Mouse (Mus musculus): Measurements from ENCODE around the gene Cdrt4. TPM values are rescaled to one million over a fixed set of nuclear protein-coding genes. Genes with fewer than 3 reads are reported as not detected.

The Cdrt4 gene
- polyA plus RNA-seq, 1 experiment: not detected

DNA sequence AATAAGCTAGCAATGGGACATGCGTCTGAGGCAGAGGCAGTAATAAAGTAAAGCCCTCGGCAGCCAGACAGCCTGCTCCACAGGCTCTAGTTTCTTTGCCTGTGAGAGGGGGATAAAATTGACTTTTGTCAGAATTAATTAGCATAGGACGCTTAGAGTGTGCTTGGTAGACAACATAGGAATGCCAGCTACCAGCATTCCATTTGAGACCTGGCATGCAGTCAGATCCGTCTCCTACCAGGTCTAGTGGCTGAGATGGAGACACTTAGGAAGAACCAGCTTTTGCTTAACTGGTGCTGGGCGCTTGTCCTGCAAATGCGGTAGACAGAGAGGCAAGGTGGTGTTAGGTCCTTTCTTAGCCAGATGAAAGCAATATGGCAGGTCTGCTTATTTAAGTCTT lies 27.9 kb downstream of the Cdrt4 start:
- H3ac ChIP-seq (ENCODE audit: control insufficient read depth, insufficient read length, low read depth): no peak overlapping the region
- H3K36me3 ChIP-seq (ENCODE audit: control insufficient read depth, insufficient read depth): no peaks in the 10 kb centered on the region
- H3K79me3 ChIP-seq (ENCODE audit: low read depth): no peaks in the 10 kb centered on the region
- no peak for TF ChIP-seq CEBPB (IDR thresholded peaks at IDR 0.05; ENCODE audit: low read depth)
- no peak for TF ChIP-seq FOSL1 (IDR thresholded peaks at IDR 0.05; ENCODE audit: insufficient read depth, low read length, poor library complexity, severe bottlenecking)
- TF ChIP-seq MYOD1 (IDR thresholded peaks at IDR 0.05; ENCODE audit: control insufficient read depth, insufficient read length, low read depth): no peak
- TF ChIP-seq MAX (IDR thresholded peaks at IDR 0.05): no peak
- TF ChIP-seq USF1 (IDR thresholded peaks at IDR 0.05; ENCODE audit: low read depth): no peak
- no peak for TF ChIP-seq CTCF (IDR thresholded peaks at IDR 0.05; ENCODE audit: control insufficient read depth, insufficient read depth, insufficient read length)
- TF ChIP-seq MYOG (IDR thresholded peaks at IDR 0.05; ENCODE audit: control insufficient read depth, extremely low read depth, insufficient read length): no peak
- no peak overlapping the region for H3K4me3 ChIP-seq (ENCODE audit: insufficient read depth, poor library complexity, severe bottlenecking)
- H3K27me3 ChIP-seq (ENCODE audit: control insufficient read depth, insufficient read depth, insufficient read length): no peaks in the 10 kb centered on the region
- H3K79me2 ChIP-seq (ENCODE audit: control insufficient read depth, insufficient read depth): no peaks in the 10 kb centered on the region

DNA sequence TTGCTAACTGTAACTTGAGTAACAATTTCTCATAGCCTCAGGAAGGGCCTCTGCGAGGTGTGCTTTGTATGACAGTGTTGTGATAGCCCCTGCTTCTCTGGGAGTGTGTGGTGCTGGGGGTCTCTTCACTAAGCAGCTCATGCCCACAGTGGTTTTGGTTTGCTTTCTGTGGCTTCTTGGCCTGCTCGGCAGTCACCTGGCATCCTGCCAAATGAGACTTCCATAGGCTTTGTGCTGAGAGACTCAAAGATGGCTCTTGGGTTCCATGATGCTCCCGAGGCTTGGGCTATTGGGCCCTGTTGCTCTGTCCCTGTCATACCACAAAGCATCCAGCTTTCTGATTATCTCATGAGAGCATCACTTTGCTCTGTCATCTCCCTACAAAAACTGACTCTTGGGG lies 30.7 kb downstream of the Cdrt4 start:
- H3K36me3 ChIP-seq (ENCODE audit: control insufficient read depth, insufficient read depth): no peaks in the 10 kb centered on the region
- TF ChIP-seq USF1 (IDR thresholded peaks at IDR 0.05; ENCODE audit: low read depth) (no peak), CEBPB (IDR thresholded peaks at IDR 0.05; ENCODE audit: low read depth) (no peak), MYOG (IDR thresholded peaks at IDR 0.05; ENCODE audit: control insufficient read depth, extremely low read depth, insufficient read length) (no peak), MYOD1 (IDR thresholded peaks at IDR 0.05; ENCODE audit: control insufficient read depth, insufficient read length, low read depth) (no peak), MAX (IDR thresholded peaks at IDR 0.05) (no peak), FOSL1 (IDR thresholded peaks at IDR 0.05; ENCODE audit: insufficient read depth, low read length, poor library complexity, severe bottlenecking) (no peak), CTCF (IDR thresholded peaks at IDR 0.05; ENCODE audit: control insufficient read depth, insufficient read depth, insufficient read length) (no peak)

DNA sequence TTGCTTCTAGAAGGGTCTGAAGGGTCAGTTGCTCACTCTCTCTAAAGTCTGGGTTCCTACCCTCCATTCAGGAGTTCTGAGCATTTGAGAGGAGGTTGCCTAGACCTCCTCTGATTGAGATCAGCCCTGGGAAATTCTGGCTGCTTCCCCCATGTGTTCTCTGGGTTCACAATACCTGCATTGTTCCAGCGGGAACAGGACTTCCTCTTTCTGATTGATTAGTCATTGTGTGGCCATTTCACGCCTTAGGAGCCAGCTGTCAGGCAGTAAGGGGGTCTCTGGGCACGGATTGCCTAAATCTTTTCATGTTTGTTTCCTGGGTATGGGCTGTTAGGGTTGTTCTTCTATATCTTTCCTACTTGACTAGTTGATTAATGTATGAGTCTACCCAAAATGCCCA lies 32.8 kb downstream of the Cdrt4 start:
- Histone ChIP-seq H3K79me3 (ENCODE audit: low read depth) (no peaks in the 10 kb centered on the region), H3K27me3 (ENCODE audit: control insufficient read depth, insufficient read depth, insufficient read length) (no peaks in the 10 kb centered on the region), H3K4me3 (ENCODE audit: insufficient read depth, poor library complexity, severe bottlenecking) (no peak overlapping the region), H3K36me3 (ENCODE audit: control insufficient read depth, insufficient read depth) (no peaks in the 10 kb centered on the region), H3ac (ENCODE audit: control insufficient read depth, insufficient read length, low read depth) (no peak overlapping the region), H3K79me2 (ENCODE audit: control insufficient read depth, insufficient read depth) (no peaks in the 10 kb centered on the region)
- no peak for TF ChIP-seq CEBPB (IDR thresholded peaks at IDR 0.05; ENCODE audit: low read depth)
- no peak for TF ChIP-seq MAX (IDR thresholded peaks at IDR 0.05)
- TF ChIP-seq USF1 (IDR thresholded peaks at IDR 0.05; ENCODE audit: low read depth): no peak
- TF ChIP-seq MYOG (IDR thresholded peaks at IDR 0.05; ENCODE audit: control insufficient read depth, extremely low read depth, insufficient read length): no peak
- no peak for TF ChIP-seq FOSL1 (IDR thresholded peaks at IDR 0.05; ENCODE audit: insufficient read depth, low read length, poor library complexity, severe bottlenecking)
- TF ChIP-seq MYOD1 (IDR thresholded peaks at IDR 0.05; ENCODE audit: control insufficient read depth, insufficient read length, low read depth): no peak

More for the DNA sequence above, 30.7 kb downstream of the Cdrt4 start:
- Histone ChIP-seq H3K27me3 (ENCODE audit: control insufficient read depth, insufficient read depth, insufficient read length) (no peaks in the 10 kb centered on the region), H3ac (ENCODE audit: control insufficient read depth, insufficient read length, low read depth) (no peak overlapping the region), H3K79me3 (ENCODE audit: low read depth) (no peaks in the 10 kb centered on the region), H3K4me3 (ENCODE audit: insufficient read depth, poor library complexity, severe bottlenecking) (no peak overlapping the region), H3K79me2 (ENCODE audit: control insufficient read depth, insufficient read depth) (no peaks in the 10 kb centered on the region)

DNA sequence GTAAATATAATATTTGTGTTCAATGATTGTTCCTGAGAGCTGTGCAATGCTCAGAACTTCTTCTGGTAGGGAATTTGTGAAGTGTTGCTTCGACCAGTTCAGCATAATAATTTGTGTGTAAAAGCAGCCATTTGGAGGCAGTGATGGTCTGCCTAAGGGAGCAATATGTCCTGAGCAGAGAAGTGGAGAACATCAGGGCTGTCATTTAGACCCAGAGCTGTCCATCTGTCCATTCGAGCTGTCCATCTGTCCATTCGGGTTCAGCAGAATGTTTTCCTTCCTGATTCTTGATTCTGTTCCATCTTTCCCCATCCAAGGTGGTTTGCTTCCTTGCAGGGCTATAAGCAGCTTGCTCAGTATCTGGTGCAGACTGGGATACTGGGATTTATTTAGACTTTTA lies 33.4 kb downstream of the Cdrt4 start:
- Histone ChIP-seq H3K36me3 (ENCODE audit: control insufficient read depth, insufficient read depth) (no peaks in the 10 kb centered on the region), H3ac (ENCODE audit: control insufficient read depth, insufficient read length, low read depth) (no peak overlapping the region), H3K79me3 (ENCODE audit: low read depth) (no peaks in the 10 kb centered on the region), H3K4me3 (ENCODE audit: insufficient read depth, poor library complexity, severe bottlenecking) (no peak overlapping the region), H3K27me3 (ENCODE audit: control insufficient read depth, insufficient read depth, insufficient read length) (no peaks in the 10 kb centered on the region), H3K79me2 (ENCODE audit: control insufficient read depth, insufficient read depth) (no peaks in the 10 kb centered on the region)
- TF ChIP-seq CTCF (IDR thresholded peaks at IDR 0.05; ENCODE audit: control insufficient read depth, insufficient read depth, insufficient read length) (no peak), CEBPB (IDR thresholded peaks at IDR 0.05; ENCODE audit: low read depth) (no peak), USF1 (IDR thresholded peaks at IDR 0.05; ENCODE audit: low read depth) (no peak), MAX (IDR thresholded peaks at IDR 0.05) (no peak), MYOD1 (IDR thresholded peaks at IDR 0.05; ENCODE audit: control insufficient read depth, insufficient read length, low read depth) (no peak), FOSL1 (IDR thresholded peaks at IDR 0.05; ENCODE audit: insufficient read depth, low read length, poor library complexity, severe bottlenecking) (no peak), MYOG (IDR thresholded peaks at IDR 0.05; ENCODE audit: control insufficient read depth, extremely low read depth, insufficient read length) (no peak)

DNA sequence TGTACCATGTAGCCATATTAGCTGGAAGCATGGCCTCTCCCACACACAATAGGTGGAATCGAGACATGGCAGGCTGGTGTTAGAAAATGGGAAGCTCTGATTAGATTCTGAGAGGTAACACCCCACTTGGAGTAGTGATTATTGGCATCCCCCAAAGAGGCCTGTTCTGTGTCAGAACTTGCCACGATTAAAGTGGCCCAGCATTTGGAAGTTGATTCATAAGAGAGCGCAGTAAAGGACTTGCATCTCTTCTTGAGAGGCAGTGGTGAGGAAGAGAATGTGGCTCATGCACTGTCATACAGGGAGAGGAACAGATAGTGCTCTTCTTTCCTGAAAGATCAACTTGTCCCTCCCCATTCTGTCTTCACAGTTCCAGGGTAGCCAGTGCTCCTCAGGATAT lies 34.1 kb downstream of the Cdrt4 start:
- Histone ChIP-seq H3K79me2 (ENCODE audit: control insufficient read depth, insufficient read depth) (no peaks in the 10 kb centered on the region), H3K36me3 (ENCODE audit: control insufficient read depth, insufficient read depth) (no peaks in the 10 kb centered on the region), H3K4me3 (ENCODE audit: insufficient read depth, poor library complexity, severe bottlenecking) (no peak overlapping the region), H3ac (ENCODE audit: control insufficient read depth, insufficient read length, low read depth) (no peak overlapping the region), H3K27me3 (ENCODE audit: control insufficient read depth, insufficient read depth, insufficient read length) (no peaks in the 10 kb centered on the region), H3K79me3 (ENCODE audit: low read depth) (no peaks in the 10 kb centered on the region)
- TF ChIP-seq MAX (IDR thresholded peaks at IDR 0.05) (no peak), MYOG (IDR thresholded peaks at IDR 0.05; ENCODE audit: control insufficient read depth, extremely low read depth, insufficient read length) (no peak), CTCF (IDR thresholded peaks at IDR 0.05; ENCODE audit: control insufficient read depth, insufficient read depth, insufficient read length) (no peak), FOSL1 (IDR thresholded peaks at IDR 0.05; ENCODE audit: insufficient read depth, low read length, poor library complexity, severe bottlenecking) (no peak), CEBPB (IDR thresholded peaks at IDR 0.05; ENCODE audit: low read depth) (no peak), MYOD1 (IDR thresholded peaks at IDR 0.05; ENCODE audit: control insufficient read depth, insufficient read length, low read depth) (no peak), USF1 (IDR thresholded peaks at IDR 0.05; ENCODE audit: low read depth) (no peak)

DNA sequence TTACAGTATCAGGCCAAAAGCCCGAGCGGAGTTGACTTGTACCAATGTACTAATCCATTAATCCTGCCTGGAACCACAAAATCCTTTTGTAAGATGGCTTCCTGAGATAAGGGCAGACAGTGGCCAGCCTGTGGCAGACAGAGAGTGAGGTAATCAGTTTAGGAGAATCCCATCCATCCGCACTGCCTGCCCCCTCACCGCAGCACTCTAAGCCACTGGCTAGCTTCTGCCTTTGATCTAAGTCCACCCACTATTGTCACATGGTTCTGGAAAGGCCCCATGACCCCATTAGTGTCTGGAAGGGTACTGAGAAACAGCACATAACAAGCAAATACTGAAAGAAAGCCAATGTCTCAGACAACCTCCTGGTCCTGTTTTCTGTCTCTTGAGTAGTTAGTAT lies 35.6 kb downstream of the Cdrt4 start:
- Histone ChIP-seq H3K36me3 (ENCODE audit: control insufficient read depth, insufficient read depth) (no peaks in the 10 kb centered on the region), H3K79me2 (ENCODE audit: control insufficient read depth, insufficient read depth) (no peaks in the 10 kb centered on the region), H3K27me3 (ENCODE audit: control insufficient read depth, insufficient read depth, insufficient read length) (no peaks in the 10 kb centered on the region), H3ac (ENCODE audit: control insufficient read depth, insufficient read length, low read depth) (no peak overlapping the region), H3K79me3 (ENCODE audit: low read depth) (no peaks in the 10 kb centered on the region), H3K4me3 (ENCODE audit: insufficient read depth, poor library complexity, severe bottlenecking) (no peak overlapping the region)
- TF ChIP-seq MYOG (IDR thresholded peaks at IDR 0.05; ENCODE audit: control insufficient read depth, extremely low read depth, insufficient read length) (no peak), USF1 (IDR thresholded peaks at IDR 0.05; ENCODE audit: low read depth) (peak; percentile 34), CTCF (IDR thresholded peaks at IDR 0.05; ENCODE audit: control insufficient read depth, insufficient read depth, insufficient read length) (no peak)

Measured in C2C12 (cell line).